Mouse (Mus musculus) MEL (cell line): ENCODE measurements around the gene Bmpr1a. TPM values are rescaled to one million over a fixed set of nuclear protein-coding genes. Genes with fewer than 3 reads are reported as not detected.

ENCODE experiments used
- DNase-seq: peaks from one replicate; pipeline ENCODE4 v3.0.0; 2011; ENCODE audit warnings: low read depth, low spot score
- H3K27ac ChIP-seq: 2 replicates; pipeline ENCODE4 v1.5.1; 2012; ENCODE audit warnings: low read depth, mild to moderate bottlenecking, control low read depth, low read length, moderate library complexity; ENCODE audit not compliant: control insufficient read depth
- H3K27me3 ChIP-seq, 2 experiments: fragments of 150-350 bp in 1 of 2; sonication (generic) in 1 of 2; 2 replicates each; pipeline ENCODE4 v1.6.1; 2012; ENCODE audit warnings: low read length in 2 of 2, mild to moderate bottlenecking in 2 of 2, improper control_type of control experiment in 1 of 2, moderate library complexity in 1 of 2; ENCODE audit not compliant: insufficient read depth in 2 of 2, control insufficient read depth in 1 of 2
- H3K36me3 ChIP-seq, 2 experiments: 2 replicates each; pipeline ENCODE4 v1.6.1; 2012 to 2014; ENCODE audit warnings: low read length in 2 of 2, improper control_type of control experiment in 1 of 2, inconsistent platforms in 1 of 2, mild to moderate bottlenecking in 1 of 2; ENCODE audit not compliant: insufficient read depth in 2 of 2, control insufficient read depth in 1 of 2
- H3K4me1 ChIP-seq, 2 experiments: fragments of 150-350 bp in 1 of 2; sonication (generic) in 1 of 2; 2 replicates each; pipeline ENCODE4 v1.6.1; 2012; ENCODE audit warnings: low read length in 2 of 2, improper control_type of control experiment in 1 of 2, mild to moderate bottlenecking in 1 of 2; ENCODE audit not compliant: insufficient read depth in 2 of 2, control insufficient read depth in 1 of 2
- H3K4me3 ChIP-seq, 2 experiments: fragments of 150-350 bp in 1 of 2; sonication (generic) in 1 of 2; 2 replicates each; pipeline ENCODE4 v1.5.1; 2012; ENCODE audit warnings: low read depth in 2 of 2, low read length in 2 of 2, mild to moderate bottlenecking in 2 of 2, moderate library complexity in 2 of 2, control low read depth in 1 of 2, improper control_type of control experiment in 1 of 2; ENCODE audit not compliant: control insufficient read depth in 1 of 2, insufficient read depth in 1 of 2
- H3K79me2 ChIP-seq: 2 replicates; pipeline ENCODE4 v1.6.1; 2012; ENCODE audit warnings: mild to moderate bottlenecking, low read length, moderate library complexity; ENCODE audit not compliant: control insufficient read depth, poor library complexity, insufficient read depth
- H3K9ac ChIP-seq: 2 replicates; pipeline ENCODE4 v1.6.1; 2012; ENCODE audit warnings: low read depth, mild to moderate bottlenecking, control low read depth, low read length, moderate library complexity; ENCODE audit not compliant: control insufficient read depth, poor library complexity, severe bottlenecking
- H3K9me3 ChIP-seq: fragments of 150-350 bp; sonication (generic); replicated peaks from 2 replicates; pipeline ENCODE4 v1.6.1; 2012; ENCODE audit warnings: mild to moderate bottlenecking, low read length, improper control_type of control experiment, moderate library complexity; ENCODE audit not compliant: insufficient read depth
- BHLHE40 ChIP-seq: IDR thresholded peaks from 2 replicates; pipeline ENCODE4 v1.6.1; 2012; ENCODE audit warnings: low read depth, mild to moderate bottlenecking, inconsistent platforms, low read length, improper control_type of control experiment, borderline replicate concordance
- CHD1 ChIP-seq: IDR thresholded peaks from 2 replicates; pipeline ENCODE4 v1.6.1; 2012; ENCODE audit warnings: low read depth, mild to moderate bottlenecking, inconsistent platforms, low read length, improper control_type of control experiment
- CHD2 ChIP-seq: IDR thresholded peaks from 2 replicates; pipeline ENCODE4 v1.6.1; 2011; ENCODE audit warnings: low read length, improper control_type of control experiment
- CTCF ChIP-seq, 3 experiments: IDR thresholded peaks in 2 of 3; conservative IDR thresholded peaks in 1 of 3; 2 replicates each; pipeline ENCODE4 v1.5.1; 2011 to 2012; ENCODE audit warnings: low read length in 3 of 3, low read depth in 2 of 3, mild to moderate bottlenecking in 2 of 3, improper control_type of control experiment in 1 of 3, inconsistent platforms in 1 of 3, mixed read lengths in 1 of 3, moderate library complexity in 1 of 3; ENCODE audit not compliant: control insufficient read depth in 1 of 3, insufficient read depth in 1 of 3, poor library complexity in 1 of 3, severe bottlenecking in 1 of 3
- GABPA ChIP-seq: IDR thresholded peaks from 2 replicates; pipeline ENCODE4 v1.6.1; 2012; ENCODE audit warnings: low read depth, mild to moderate bottlenecking, inconsistent platforms, low read length, improper control_type of control experiment, moderate library complexity
- GATA1 ChIP-seq: IDR thresholded peaks from 2 replicates; pipeline ENCODE4 v1.6.1; 2011; ENCODE audit warnings: low read depth, low read length, improper control_type of control experiment
- HCFC1 ChIP-seq: IDR thresholded peaks from 2 replicates; pipeline ENCODE4 v1.6.1; 2012; ENCODE audit warnings: low read depth, mild to moderate bottlenecking, inconsistent platforms, low read length, improper control_type of control experiment, moderate library complexity
- JUND ChIP-seq: IDR thresholded peaks from 2 replicates; pipeline ENCODE4 v1.6.1; 2011; ENCODE audit warnings: low read depth, mild to moderate bottlenecking, improper control_type of control experiment, low read length
- MAX ChIP-seq: IDR thresholded peaks from 2 replicates; pipeline ENCODE4 v1.6.1; 2011; ENCODE audit warnings: low read length, improper control_type of control experiment
- MAZ ChIP-seq: IDR thresholded peaks from 2 replicates; pipeline ENCODE4 v1.6.1; 2012; ENCODE audit warnings: low read depth, mild to moderate bottlenecking, inconsistent platforms, low read length, improper control_type of control experiment
- MXI1 ChIP-seq: IDR thresholded peaks from 2 replicates; pipeline ENCODE4 v1.6.1; 2011; ENCODE audit warnings: mild to moderate bottlenecking, low read depth, low read length, improper control_type of control experiment
- MYB ChIP-seq: IDR thresholded peaks from 2 replicates; pipeline ENCODE4 v1.6.1; 2011; ENCODE audit warnings: mild to moderate bottlenecking, low read depth, low read length, improper control_type of control experiment
- MYC ChIP-seq: IDR thresholded peaks from 2 replicates; pipeline ENCODE4 v1.6.1; 2011; ENCODE audit warnings: low read depth, mild to moderate bottlenecking, low read length, improper control_type of control experiment, moderate library complexity
- POLR2A ChIP-seq, 2 experiments: IDR thresholded peaks; 2 replicates each; pipeline ENCODE4 v1.6.1; 2011 to 2012; ENCODE audit warnings: low read length in 2 of 2, mild to moderate bottlenecking in 2 of 2, control low read depth in 1 of 2, improper control_type of control experiment in 1 of 2, low read depth in 1 of 2, moderate library complexity in 1 of 2; ENCODE audit not compliant: control insufficient read depth in 1 of 2, insufficient read depth in 1 of 2, poor library complexity in 1 of 2
- RAD21 ChIP-seq: IDR thresholded peaks from 2 replicates; pipeline ENCODE4 v1.6.1; 2011; ENCODE audit warnings: mild to moderate bottlenecking, low read depth, low read length, improper control_type of control experiment
- SMC3 ChIP-seq: IDR thresholded peaks from 2 replicates; pipeline ENCODE4 v1.6.1; 2011; ENCODE audit warnings: low read depth, low read length, improper control_type of control experiment
- TBP ChIP-seq: IDR thresholded peaks from 2 replicates; pipeline ENCODE4 v1.8.0; 2011; ENCODE audit warnings: low read depth, low read length, improper control_type of control experiment
- UBTF ChIP-seq: IDR thresholded peaks from 2 replicates; pipeline ENCODE4 v1.6.1; 2012; ENCODE audit warnings: low read depth, mild to moderate bottlenecking, inconsistent platforms, low read length, improper control_type of control experiment, moderate library complexity, borderline replicate concordance; ENCODE audit not compliant: insufficient read depth
- USF1 ChIP-seq: IDR thresholded peaks from 2 replicates; pipeline ENCODE4 v1.6.1; 2014; ENCODE audit warnings: low read depth, mild to moderate bottlenecking, inconsistent platforms, low read length, improper control_type of control experiment, moderate library complexity
- ZC3H11A ChIP-seq: IDR thresholded peaks from 2 replicates; pipeline ENCODE4 v1.6.1; 2012; ENCODE audit warnings: low read depth, mild to moderate bottlenecking, inconsistent platforms, low read length, improper control_type of control experiment
- ZKSCAN1 ChIP-seq: IDR thresholded peaks from 2 replicates; pipeline ENCODE4 v1.6.1; 2012; ENCODE audit warnings: low read depth, mild to moderate bottlenecking, inconsistent platforms, low read length, improper control_type of control experiment, moderate library complexity
- ZNF384 ChIP-seq: IDR thresholded peaks from 2 replicates; pipeline ENCODE4 v1.6.1; 2012; ENCODE audit warnings: low read depth, mild to moderate bottlenecking, inconsistent platforms, low read length, improper control_type of control experiment
- polyA plus RNA-seq, 2 experiments: library from polyadenylated mRNA; stranded (reverse) in 1 of 2; unstranded in 1 of 2; fragments of >175 nt in 1 of 2; fragments of >200 nt in 1 of 2; gene quantifications; 2 replicates each; pipeline versions ENCODE4 v1.2.1 to v1.2.4; 2012; ENCODE audit warnings: low replicate concordance in 2 of 2, low read depth in 1 of 2; ENCODE audit not compliant: insufficient read length in 2 of 2, insufficient read depth in 1 of 2, missing spikeins in 1 of 2
- total RNA-seq: library from RNA; depleted of rRNA; stranded (reverse); fragments of 300-350 nt; gene quantifications from 2 replicates; pipeline ENCODE4 v1.2.3, GENCODE M21; 2012

Gene Bmpr1a
- total and polyA plus RNA-seq, 3 experiments: 3.1 TPM; not detected in 1

DNA sequence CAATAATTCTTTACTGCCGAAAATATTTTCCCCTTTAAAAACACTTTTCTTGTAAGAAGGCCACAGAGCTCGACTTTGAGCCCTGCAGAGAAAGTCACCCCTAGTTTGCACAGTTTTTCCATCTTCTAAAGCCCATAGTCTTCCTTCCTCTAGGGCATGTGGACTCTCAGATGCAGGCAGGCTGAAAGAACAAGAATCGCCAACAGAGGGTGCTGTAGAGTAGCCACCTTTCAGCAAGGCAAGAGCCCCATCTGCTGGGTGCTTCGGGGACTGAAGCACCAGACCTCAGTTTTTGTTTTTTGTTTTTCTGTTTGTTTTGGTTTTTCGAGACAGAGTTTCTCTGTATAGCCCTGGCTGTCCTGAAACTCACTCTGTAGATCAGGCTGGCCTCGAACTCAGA, 102.0 kb downstream of the Bmpr1a start:
- H3K36me3 ChIP-seq: no peaks in the 10 kb centered on the region
- no peaks in the 10 kb centered on the region for H3K9me3 ChIP-seq
- 0 out of 2 replicates have a peak, but pooled peaks have one; percentile 24 for TF ChIP-seq BHLHE40
- peak; percentile 74; the same call in 1 of the 2 replicates for TF ChIP-seq JUND
- peak; percentile 91 to 100 (median 98) for TF ChIP-seq CTCF (IDR thresholded peaks at IDR 0.05 in 2 of 3, conservative IDR thresholded peaks at IDR 0.05 in 1 of 3; ENCODE audit: control insufficient read depth in 1 of 3, insufficient read depth in 1 of 3, low read depth in 2 of 3, low read length in 3 of 3, poor library complexity in 1 of 3, severe bottlenecking in 1 of 3)
- TF ChIP-seq POLR2A (IDR thresholded peaks at IDR 0.05; ENCODE audit: control insufficient read depth in 1 of 2, insufficient read depth in 1 of 2, low read depth in 1 of 2, low read length in 2 of 2, poor library complexity in 1 of 2): no peak
- TF ChIP-seq MYC: 0 out of 2 replicates have a peak, but pooled peaks have one; percentile 30
- peak; percentile 96 for TF ChIP-seq RAD21
- TF ChIP-seq SMC3: peak; percentile 99
- 0 out of 2 replicates have a peak, but pooled peaks have one; percentile 14 for TF ChIP-seq GATA1
- peak; percentile 60 for TF ChIP-seq ZNF384
- peak; percentile 96 for TF ChIP-seq ZC3H11A
- no peak for TF ChIP-seq HCFC1
- no peak for TF ChIP-seq TBP
- no peaks in the 10 kb centered on the region for H3K27me3 ChIP-seq
- no peaks in the 10 kb centered on the region for H3K4me1 ChIP-seq
- H3K9ac ChIP-seq: peak overlapping the region; percentile 20; the same call in 1 of the 2 replicates
- H3K4me3 ChIP-seq: no peak overlapping the region
- DNase-seq: peak; percentile 85
- H3K79me2 ChIP-seq: no peaks in the 10 kb centered on the region
- H3K27ac ChIP-seq: no peak overlapping the region

DNA sequence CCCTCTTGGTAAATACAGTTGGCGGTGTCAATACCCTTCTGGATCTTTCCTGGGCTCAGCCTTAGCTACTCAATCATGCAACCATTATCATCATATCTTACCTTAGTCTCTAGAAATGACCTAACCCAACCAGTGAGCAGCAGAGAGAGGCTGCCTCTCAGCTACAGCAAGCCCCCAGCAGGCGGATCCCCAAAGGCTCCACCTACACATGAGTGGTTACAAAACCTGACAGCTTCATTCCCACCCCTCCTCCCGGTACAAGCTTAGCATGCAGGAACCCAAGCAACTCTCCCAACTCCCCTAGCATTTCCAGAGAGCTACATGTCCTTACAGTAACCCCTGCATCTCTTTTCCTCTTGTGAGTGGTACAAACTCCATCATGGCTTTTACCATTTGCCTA, 103.1 kb downstream of the Bmpr1a start:
- Histone ChIP-seq H3K9me3 (no peaks in the 10 kb centered on the region), H3K4me3 (no peak overlapping the region), H3K9ac (no peak overlapping the region), H3K27ac (no peak overlapping the region), H3K27me3 (no peaks in the 10 kb centered on the region), H3K79me2 (no peaks in the 10 kb centered on the region), H3K36me3 (no peaks in the 10 kb centered on the region), H3K4me1 (no peaks in the 10 kb centered on the region)
- DNase-seq: no peak
- TF ChIP-seq MAZ (no peak), USF1 (no peak), CHD2 (no peak), HCFC1 (no peak), MAX (no peak), SMC3 (no peak), CHD1 (no peak), GABPA (no peak), MXI1 (no peak), MYB (no peak), UBTF (no peak), CTCF (IDR thresholded peaks at IDR 0.05 in 2 of 3, conservative IDR thresholded peaks at IDR 0.05 in 1 of 3; ENCODE audit: control insufficient read depth in 1 of 3, insufficient read depth in 1 of 3, low read depth in 2 of 3, low read length in 3 of 3, poor library complexity in 1 of 3, severe bottlenecking in 1 of 3) (no peak), ZKSCAN1 (no peak)
